Mouse (Mus musculus) ES-E14 (cell line): ENCODE measurements around the gene Tmod3.

Experiments
- CHD2 ChIP-seq: IDR thresholded peaks from 2 replicates; pipeline ENCODE4 v1.6.1; 2014; ENCODE audit warnings: mild to moderate bottlenecking, low read depth, low read length, inconsistent platforms
- HCFC1 ChIP-seq: IDR thresholded peaks from 2 replicates; pipeline ENCODE4 v1.6.1; 2012; ENCODE audit warnings: low read length, inconsistent platforms, borderline replicate concordance; ENCODE audit not compliant: insufficient read depth
- ZNF384 ChIP-seq: IDR thresholded peaks from 2 replicates; pipeline ENCODE4 v1.6.1; 2012; ENCODE audit warnings: low read depth, low read length, inconsistent platforms

DNA sequence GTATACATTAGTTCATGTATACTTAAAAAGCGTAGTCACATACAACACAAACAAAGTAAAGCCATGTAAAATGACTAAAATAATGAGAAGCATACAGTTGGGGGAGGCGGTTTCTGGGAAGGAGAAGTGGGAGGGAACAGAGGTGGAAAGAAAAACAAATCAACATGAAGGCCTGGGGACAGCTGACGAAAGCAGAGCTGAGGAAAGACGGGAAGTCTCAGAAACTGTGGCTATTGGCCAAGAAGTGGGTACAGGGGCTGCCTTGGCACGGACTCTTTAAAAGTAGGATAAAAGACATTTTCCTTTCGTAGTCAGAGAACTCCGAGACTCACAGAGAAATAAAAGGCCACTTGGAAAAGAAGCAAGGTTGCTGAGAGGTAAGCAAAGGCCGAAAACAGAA is 10.4 kb downstream of the Tmod3 start:
- no peak for TF ChIP-seq ZNF384
- no peak for TF ChIP-seq CHD2
- TF ChIP-seq HCFC1 = no peak
